Mouse (Mus musculus) limb, embryonic 15.5 days (tissue): ENCODE results near the gene Pde9a. TPM values are rescaled to one million over a fixed set of nuclear protein-coding genes. Genes with fewer than 3 reads are reported as not detected.

Experiments
- ATAC-seq: fragments of 200-750 bp; cut with Nextera tagmentation; 2 replicates; pipeline ENCODE4 v1.8.0; 2017; ENCODE audit warnings: low read depth, moderate TSS enrichment; ENCODE audit not compliant: insufficient number of reproducible peaks, low FRiP score, low TSS enrichment
- H3K27ac ChIP-seq: fragments of 300-500 bp; sonication (generic); 2 replicates; pipeline ENCODE4 v1.5.1; 2015; ENCODE audit warnings: moderate library complexity, mild to moderate bottlenecking, inconsistent platforms
- H3K27me3 ChIP-seq: fragments of 300-500 bp; sonication (generic); 2 replicates; pipeline ENCODE4 v1.6.1; 2015; ENCODE audit warnings: inconsistent platforms
- H3K36me3 ChIP-seq: fragments of 300-500 bp; sonication (generic); 2 replicates; pipeline ENCODE4 v1.6.1; 2015; ENCODE audit warnings: inconsistent platforms
- H3K4me1 ChIP-seq: fragments of 300-500 bp; sonication (generic); 2 replicates; pipeline ENCODE4 v1.6.1; 2015; ENCODE audit warnings: inconsistent platforms
- H3K4me2 ChIP-seq: fragments of 300-500 bp; sonication (generic); 2 replicates; pipeline ENCODE4 v1.6.1; 2015; ENCODE audit warnings: mild to moderate bottlenecking, inconsistent platforms
- H3K4me3 ChIP-seq: fragments of 300-500 bp; sonication (generic); 2 replicates; pipeline ENCODE4 v1.5.1; 2015; ENCODE audit warnings: mild to moderate bottlenecking, inconsistent platforms
- H3K9ac ChIP-seq: fragments of 300-500 bp; sonication (generic); 2 replicates; pipeline ENCODE4 v1.6.1; 2015; ENCODE audit warnings: inconsistent platforms
- H3K9me3 ChIP-seq: fragments of 300-500 bp; sonication (generic); 2 replicates; pipeline ENCODE4 v1.6.1; 2016; ENCODE audit warnings: inconsistent platforms
- WGBS: fragments of 180-500 bp; shearing (Covaris S2); methylation state at CpG from one replicate; pipeline ENCODE4 v1.1.7; 2015; 5-methylcytosine and 5-hydroxymethylcytosine counted together
- polyA plus RNA-seq: library from polyadenylated mRNA; unstranded; fragments of >200 nt; fragmentation: Nextera tagmentation; extraction: Ambion mirVana; gene quantifications from 2 replicates; pipeline ENCODE4 v1.2.1, GENCODE M21; 2015

Gene Pde9a
- polyA plus RNA-seq, 1 experiment from 2014 or later: 23.9 TPM

DNA sequence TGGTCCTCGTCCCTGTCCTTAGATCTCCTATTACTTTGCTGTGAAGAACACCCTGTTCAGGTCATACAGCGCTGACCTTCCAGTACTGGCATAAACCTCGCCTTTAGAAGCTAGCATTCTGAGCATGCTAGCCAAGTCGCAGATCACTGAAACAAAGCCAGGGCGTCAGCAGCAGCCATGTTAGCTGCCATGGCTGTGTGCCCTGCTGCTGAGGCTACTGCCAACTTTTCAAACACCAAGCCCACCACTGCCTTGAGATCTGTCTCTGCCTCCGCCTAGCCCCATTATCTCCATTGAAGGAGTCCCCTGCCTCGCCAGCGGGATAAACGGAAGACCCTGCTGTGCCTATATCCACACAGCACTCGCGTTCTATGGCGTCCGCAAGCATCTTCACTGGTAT, 25.4 kb upstream of the Pde9a start:
- ATAC-seq: no peak
- 80% methylated on average over 13 of the region's 13 CpGs for WGBS
- H3K4me2 ChIP-seq: no peak overlapping the region
- no peaks in the 10 kb centered on the region for H3K27me3 ChIP-seq
- H3K36me3 ChIP-seq: no peaks in the 10 kb centered on the region
- H3K9ac ChIP-seq: no peak overlapping the region
- H3K27ac ChIP-seq: no peak overlapping the region
- H3K4me1 ChIP-seq: no peaks in the 10 kb centered on the region; the same call in 1 of the 2 replicates
- no peak overlapping the region for H3K4me3 ChIP-seq
- H3K9me3 ChIP-seq: no peaks in the 10 kb centered on the region

DNA sequence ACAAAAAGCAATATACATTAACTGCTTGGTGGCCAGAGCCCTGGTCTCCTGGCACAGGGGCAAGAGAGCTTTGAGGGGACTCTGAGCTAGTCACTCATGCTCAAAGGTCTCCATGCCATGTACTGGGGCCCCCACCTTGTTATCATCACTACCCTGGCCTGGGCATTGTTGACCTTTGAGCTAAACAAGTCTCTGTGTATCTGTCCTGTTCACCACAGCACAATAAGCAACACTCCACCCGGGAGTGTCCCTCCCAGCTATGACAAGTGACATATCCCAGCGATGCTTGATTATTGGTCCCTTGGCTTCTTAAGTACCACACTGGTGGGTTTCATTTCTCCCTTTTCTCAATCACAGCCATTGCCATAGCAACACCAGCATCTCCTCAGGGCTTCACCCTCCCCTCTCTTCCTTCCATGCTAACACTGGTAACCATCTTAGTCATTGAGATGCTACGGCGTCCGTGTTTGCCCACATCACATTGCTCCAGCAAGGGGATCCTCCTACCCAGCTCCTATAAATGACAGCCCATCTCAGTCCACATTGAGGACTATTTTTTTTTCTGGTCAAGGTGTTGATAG, 20.3 kb upstream of the Pde9a start:
- Histone ChIP-seq H3K9ac (no peak overlapping the region), H3K27me3 (no peaks in the 10 kb centered on the region), H3K27ac (no peak overlapping the region), H3K36me3 (no peaks in the 10 kb centered on the region), H3K4me2 (no peak overlapping the region), H3K4me1 (no peaks in the 10 kb centered on the region), H3K9me3 (no peaks in the 10 kb centered on the region), H3K4me3 (no peak overlapping the region)
- no peak for ATAC-seq
- 82% methylated on average over 5 of the region's 5 CpGs for WGBS

GRCm38 (mm10) chr17:31370221-31370620, 15.8 kb upstream of the Pde9a start:
- Histone ChIP-seq H3K9me3 (no peaks in the 10 kb centered on the region), H3K36me3 (no peaks in the 10 kb centered on the region), H3K9ac (no peak overlapping the region), H3K27ac (no peak overlapping the region), H3K4me1 (no peaks in the 10 kb centered on the region), H3K4me3 (no peak overlapping the region), H3K4me2 (no peak overlapping the region), H3K27me3 (no peaks in the 10 kb centered on the region)
- ATAC-seq: no peak
- 75% methylated on average over 2 of the region's 2 CpGs for WGBS

DNA sequence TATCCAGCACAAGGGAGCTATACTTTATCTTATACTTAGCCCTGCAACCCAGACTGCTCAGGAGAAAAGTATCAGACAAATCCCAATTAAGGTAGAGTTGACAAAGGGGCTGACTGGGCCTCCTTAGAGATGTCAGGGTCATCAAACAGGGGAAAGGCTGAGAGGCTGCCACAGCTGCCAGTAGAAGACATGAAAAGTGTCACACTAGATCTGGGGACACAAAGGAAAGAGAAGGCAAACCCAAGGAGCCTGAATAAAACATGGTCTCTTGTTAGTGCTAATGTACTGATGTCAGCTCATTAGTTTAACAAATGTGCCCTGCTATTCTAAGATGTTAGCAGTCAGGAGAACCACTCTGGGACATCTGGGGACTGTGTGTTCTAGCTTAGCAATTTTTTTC, 15.1 kb upstream of the Pde9a start:
- H3K27me3 ChIP-seq: no peaks in the 10 kb centered on the region
- no peaks in the 10 kb centered on the region for H3K9me3 ChIP-seq
- H3K27ac ChIP-seq: no peak overlapping the region
- H3K36me3 ChIP-seq: no peaks in the 10 kb centered on the region
- no peak for ATAC-seq
- no peak overlapping the region for H3K9ac ChIP-seq
- no peak overlapping the region for H3K4me2 ChIP-seq
- no peaks in the 10 kb centered on the region for H3K4me1 ChIP-seq
- H3K4me3 ChIP-seq: no peak overlapping the region

DNA sequence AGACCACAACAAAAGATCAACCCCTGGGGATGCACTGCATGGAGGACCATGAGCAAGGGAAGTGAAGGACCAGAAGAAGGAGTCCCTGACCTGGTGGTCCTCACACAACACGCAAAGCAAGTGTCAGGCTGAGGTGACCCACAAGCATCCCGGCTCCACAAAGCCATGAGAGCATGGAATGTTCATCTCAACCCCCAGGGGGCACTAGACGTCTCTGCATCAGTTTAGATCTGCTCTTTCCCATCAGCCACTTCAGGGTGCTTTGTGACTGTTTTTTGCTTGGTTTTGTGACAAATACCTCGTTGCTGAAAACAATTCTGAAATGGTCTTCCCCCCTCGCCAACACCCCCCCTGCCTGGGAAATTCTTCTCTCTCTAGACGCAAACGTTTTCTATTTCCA, 8.0 kb upstream of the Pde9a start:
- Histone ChIP-seq H3K27ac (no peak overlapping the region), H3K27me3 (no peaks in the 10 kb centered on the region)
- ATAC-seq: no peak

DNA sequence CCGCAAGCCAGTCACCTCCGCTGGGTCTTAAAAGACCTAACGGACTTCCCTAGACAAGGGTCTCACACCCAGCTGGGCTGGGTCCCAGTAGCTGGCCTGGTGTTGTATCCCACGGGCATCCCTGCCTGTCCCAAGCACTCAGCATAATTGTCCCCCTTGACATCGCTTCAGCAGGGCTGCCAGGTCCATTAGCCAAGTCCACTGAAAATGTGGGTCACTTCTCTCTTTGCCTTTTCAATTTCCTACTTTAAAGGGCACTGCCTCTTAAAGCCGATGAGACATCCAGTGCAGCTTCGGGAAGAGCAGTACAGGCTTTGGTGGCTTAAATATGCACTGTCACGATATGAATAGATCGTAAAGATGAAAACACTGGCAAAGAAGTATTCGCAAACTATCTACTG, 7.6 kb upstream of the Pde9a start:
- Histone ChIP-seq H3K4me3 (no peak overlapping the region), H3K4me2 (0 out of 2 replicates have a peak overlapping the region, but pooled peaks have one; percentile 7), H3K4me1 (peaks cover 4% of the 10 kb centered on the region; the same call in 1 of the 2 replicates), H3K9ac (no peak overlapping the region), H3K9me3 (no peaks in the 10 kb centered on the region), H3K27me3 (no peaks in the 10 kb centered on the region), H3K27ac (no peak overlapping the region), H3K36me3 (no peaks in the 10 kb centered on the region)
- ATAC-seq: no peak
- WGBS: 67% methylated on average over 10 of the region's 10 CpGs

More for the DNA sequence above, 8.0 kb upstream of the Pde9a start:
- Histone ChIP-seq H3K9me3 (no peaks in the 10 kb centered on the region), H3K4me2 (0 out of 2 replicates have a peak overlapping the region, but pooled peaks have one; percentile 7), H3K4me3 (no peak overlapping the region), H3K9ac (no peak overlapping the region), H3K4me1 (peaks cover 4% of the 10 kb centered on the region; the same call in 1 of the 2 replicates), H3K36me3 (no peaks in the 10 kb centered on the region)
- 10% methylated on average over 7 of the region's 7 CpGs for WGBS

GRCm38 (mm10) chr17:31379086-31379485, 6.9 kb upstream of the Pde9a start:
- no peaks in the 10 kb centered on the region for H3K36me3 ChIP-seq
- H3K9ac ChIP-seq: no peak overlapping the region
- H3K9me3 ChIP-seq: no peaks in the 10 kb centered on the region
- no peaks in the 10 kb centered on the region for H3K27me3 ChIP-seq
- ATAC-seq: no peak
- H3K27ac ChIP-seq: no peak overlapping the region
- 77% methylated on average over 2 of the region's 2 CpGs for WGBS
- no peak overlapping the region for H3K4me3 ChIP-seq
- H3K4me2 ChIP-seq: no peak overlapping the region
- peaks cover 8% of the 10 kb centered on the region; the same call in 1 of the 2 replicates for H3K4me1 ChIP-seq

- WGBS: 46% methylated on average over 8 of the region's 8 CpGs
- H3K27ac ChIP-seq: no peak overlapping the region
Observed at GRCm38 (mm10) chr17:31379863-31380262, 6.1 kb upstream of the Pde9a start.

GRCm38 (mm10) chr17:31383320-31383719, 2.7 kb upstream of the Pde9a start:
- ATAC-seq: no peak
- no peak overlapping the region for H3K9ac ChIP-seq
- no peak overlapping the region for H3K27ac ChIP-seq
- peaks cover 44% of the 10 kb centered on the region for H3K4me1 ChIP-seq
- no peaks in the 10 kb centered on the region for H3K36me3 ChIP-seq
- H3K9me3 ChIP-seq: no peaks in the 10 kb centered on the region
- H3K4me3 ChIP-seq: no peak overlapping the region
- H3K4me2 ChIP-seq: no peak overlapping the region
- H3K27me3 ChIP-seq: no peaks in the 10 kb centered on the region
- WGBS: 86% methylated on average over 6 of the region's 6 CpGs

More at GRCm38 (mm10) chr17:31379863-31380262, 6.1 kb upstream of the Pde9a start:
- Histone ChIP-seq H3K9ac (no peak overlapping the region), H3K9me3 (no peaks in the 10 kb centered on the region), H3K27me3 (no peaks in the 10 kb centered on the region), H3K36me3 (no peaks in the 10 kb centered on the region), H3K4me3 (no peak overlapping the region), H3K4me2 (no peak overlapping the region), H3K4me1 (peaks cover 15% of the 10 kb centered on the region)
- no peak for ATAC-seq

DNA sequence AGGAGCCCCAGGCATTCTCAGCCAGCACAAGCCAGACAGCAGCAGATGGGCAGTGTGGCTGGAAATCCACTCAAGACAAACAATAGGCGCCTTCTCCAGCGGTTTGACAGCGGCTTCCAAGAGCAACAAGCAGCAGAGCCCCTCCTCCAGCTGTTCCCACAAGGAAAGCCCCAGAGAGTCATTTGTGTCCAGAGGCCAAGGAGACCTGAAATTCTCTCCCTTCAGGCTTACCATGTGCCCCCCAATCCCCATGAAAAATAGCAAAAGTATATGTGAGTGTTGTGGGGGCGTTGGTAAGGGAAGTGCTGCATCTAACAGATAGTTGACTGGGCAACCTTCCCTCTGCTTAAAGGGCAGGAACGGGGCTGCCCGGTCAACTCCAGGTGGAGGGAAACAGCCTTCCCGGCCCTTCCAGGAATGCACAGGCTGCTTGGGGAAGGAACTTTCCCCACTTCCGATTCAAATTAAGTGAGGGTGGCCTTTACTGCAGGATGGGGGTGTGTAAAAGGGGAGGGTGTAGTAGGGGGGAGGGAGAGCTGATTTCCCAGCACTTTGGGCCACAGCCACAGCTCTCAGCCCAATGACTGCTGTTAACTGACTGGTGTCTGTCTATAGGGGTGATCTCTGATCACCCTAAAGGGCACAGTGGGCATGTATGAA, 912 bp upstream of the Pde9a start:
- Histone ChIP-seq H3K4me3 (peak overlapping the region; percentile 74), H3K9ac (no peak overlapping the region)
- no peak for ATAC-seq

GRCm38 (mm10) chr17:31386766-31387275, 811 bp downstream of the Pde9a start:
- peak overlapping the region; percentile 66 for H3K9ac ChIP-seq
- peak overlapping the region; percentile 74 for H3K4me3 ChIP-seq
- whole genome bisulfite sequencing: 11% methylated on average over 7 of the region's 7 CpGs
- H3K4me1 ChIP-seq: peaks cover 64% of the 10 kb centered on the region
- peak overlapping the region; percentile 48 for H3K27ac ChIP-seq
- H3K36me3 ChIP-seq: no peaks in the 10 kb centered on the region
- ATAC-seq: no peak
- no peaks in the 10 kb centered on the region for H3K9me3 ChIP-seq
- H3K4me2 ChIP-seq: peak overlapping the region; percentile 86
- H3K27me3 ChIP-seq: no peaks in the 10 kb centered on the region

More for the DNA sequence above, 912 bp upstream of the Pde9a start:
- H3K4me1 ChIP-seq: peaks cover 60% of the 10 kb centered on the region
- no peaks in the 10 kb centered on the region for H3K27me3 ChIP-seq
- peak overlapping the region; percentile 86 for H3K4me2 ChIP-seq
- 4% methylated on average over 8 of the region's 8 CpGs for WGBS
- H3K36me3 ChIP-seq: no peaks in the 10 kb centered on the region
- H3K27ac ChIP-seq: peak overlapping the region; percentile 72
- no peaks in the 10 kb centered on the region for H3K9me3 ChIP-seq

GRCm38 (mm10) chr17:31389432-31390050, 3.5 kb downstream of the Pde9a start:
- Histone ChIP-seq H3K4me3 (no peak overlapping the region), H3K27me3 (no peaks in the 10 kb centered on the region), H3K36me3 (0 out of 2 replicates have a peak, but pooled peaks cover 3% of the 10 kb centered on the region), H3K27ac (peak overlapping the region; percentile 73), H3K4me1 (peaks cover 64% of the 10 kb centered on the region), H3K9ac (no peak overlapping the region), H3K9me3 (no peaks in the 10 kb centered on the region), H3K4me2 (no peak overlapping the region)
- WGBS: 83% methylated on average over 3 of the region's 3 CpGs
- ATAC-seq: no peak
